Mouse (Mus musculus): ENCODE results near the gene Zcchc24.
A peak's percentile ranks its signal among the peaks of the same experiment; 100 is the strongest.

The Zcchc24 gene

DNA sequence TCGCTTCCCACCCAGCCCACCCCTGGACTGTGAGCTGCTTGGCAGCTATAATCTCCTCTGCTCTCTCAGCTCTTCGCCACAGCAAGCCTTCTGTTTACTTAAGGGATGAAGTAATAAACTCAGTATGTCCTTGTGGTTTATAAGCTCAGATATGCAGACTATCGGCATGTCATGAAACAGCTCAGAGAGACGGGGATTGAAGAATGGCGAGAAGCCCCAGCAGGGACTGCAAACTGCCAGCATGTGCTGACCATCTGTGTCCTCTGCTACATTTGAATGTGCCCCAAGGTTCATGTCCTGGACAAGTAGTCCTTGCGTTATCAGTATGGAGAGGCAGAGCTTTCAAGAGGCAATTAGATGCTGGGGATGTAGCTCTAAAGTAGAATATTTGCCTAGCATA lies 7.5 kb upstream of the Zcchc24 start:
- no peak for DNase-seq (ENCODE audit: low spot score)

DNA sequence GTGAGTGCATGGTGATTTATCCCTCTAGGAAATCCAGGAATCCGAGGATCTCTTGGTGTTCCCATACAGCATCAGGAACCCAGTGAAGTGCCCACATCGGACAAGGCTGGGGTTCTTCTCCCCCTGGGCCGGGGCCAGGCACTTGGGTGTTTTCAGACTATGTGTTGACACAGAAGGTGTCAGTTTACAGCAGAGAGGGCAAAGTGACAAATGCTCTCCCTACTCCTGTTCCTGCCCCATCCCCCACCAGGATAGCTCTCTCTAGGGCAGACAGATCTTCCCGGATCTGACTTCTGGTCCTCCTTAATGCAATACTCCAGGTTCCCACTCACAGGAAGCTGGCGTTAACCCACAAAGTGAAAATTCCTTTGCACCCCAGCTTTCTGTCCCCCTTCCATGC lies 5.3 kb upstream of the Zcchc24 start:
- no peak for DNase-seq (ENCODE audit: low spot score)

DNA sequence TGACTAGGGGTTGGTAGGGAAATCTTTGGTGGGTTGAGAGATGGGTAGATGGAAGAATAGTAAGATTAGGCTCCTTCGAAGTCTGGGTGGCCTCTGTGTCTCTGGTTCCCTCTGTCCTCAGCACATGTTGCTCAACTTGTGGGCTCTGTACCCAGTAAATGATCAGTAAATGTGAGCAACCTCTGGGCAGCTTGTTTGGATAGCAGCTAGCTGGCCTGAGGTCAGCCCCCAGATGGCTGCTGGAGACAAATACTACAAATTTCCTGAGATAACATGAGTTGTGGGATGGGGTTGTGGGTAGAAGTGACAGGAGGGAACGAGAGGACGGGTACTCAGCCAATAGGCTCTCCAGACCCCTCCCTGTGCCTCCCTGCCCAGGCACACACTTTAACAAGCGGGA lies 4.2 kb upstream of the Zcchc24 start:
- DNase-seq (ENCODE audit: low spot score), result no peak

DNA sequence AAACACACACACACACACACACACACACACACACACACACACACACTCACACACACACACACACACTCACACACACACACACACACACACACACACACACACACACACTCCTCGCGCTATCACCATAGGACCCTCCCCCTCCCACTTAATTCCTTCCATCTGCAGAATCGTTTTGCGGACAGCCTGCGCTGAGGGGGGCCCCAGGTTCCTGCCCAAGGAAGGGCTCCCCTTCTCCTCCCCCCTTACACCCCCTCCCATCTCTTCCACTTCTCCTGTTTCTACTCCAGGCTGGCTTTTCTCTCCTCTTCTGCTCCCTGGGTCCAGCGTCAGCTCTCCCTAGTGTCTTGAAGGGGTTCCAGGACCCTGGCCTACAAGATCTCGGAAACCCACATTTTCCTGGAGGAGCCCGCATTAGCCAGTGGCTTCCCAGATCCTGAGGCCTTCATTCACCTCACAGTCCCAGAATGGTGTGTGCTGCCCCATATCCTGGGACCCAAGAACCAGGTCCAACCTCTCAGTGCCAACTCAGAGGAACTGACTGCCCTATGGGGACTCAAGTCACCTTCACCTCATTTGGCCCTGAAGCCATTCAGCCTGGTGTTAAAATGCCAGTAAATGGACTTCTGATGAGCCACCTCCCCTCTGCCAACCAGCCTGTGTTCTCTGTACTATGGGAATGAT lies 927 bp upstream of the Zcchc24 start:
- DNase-seq (ENCODE audit: low spot score), result no peak

DNA sequence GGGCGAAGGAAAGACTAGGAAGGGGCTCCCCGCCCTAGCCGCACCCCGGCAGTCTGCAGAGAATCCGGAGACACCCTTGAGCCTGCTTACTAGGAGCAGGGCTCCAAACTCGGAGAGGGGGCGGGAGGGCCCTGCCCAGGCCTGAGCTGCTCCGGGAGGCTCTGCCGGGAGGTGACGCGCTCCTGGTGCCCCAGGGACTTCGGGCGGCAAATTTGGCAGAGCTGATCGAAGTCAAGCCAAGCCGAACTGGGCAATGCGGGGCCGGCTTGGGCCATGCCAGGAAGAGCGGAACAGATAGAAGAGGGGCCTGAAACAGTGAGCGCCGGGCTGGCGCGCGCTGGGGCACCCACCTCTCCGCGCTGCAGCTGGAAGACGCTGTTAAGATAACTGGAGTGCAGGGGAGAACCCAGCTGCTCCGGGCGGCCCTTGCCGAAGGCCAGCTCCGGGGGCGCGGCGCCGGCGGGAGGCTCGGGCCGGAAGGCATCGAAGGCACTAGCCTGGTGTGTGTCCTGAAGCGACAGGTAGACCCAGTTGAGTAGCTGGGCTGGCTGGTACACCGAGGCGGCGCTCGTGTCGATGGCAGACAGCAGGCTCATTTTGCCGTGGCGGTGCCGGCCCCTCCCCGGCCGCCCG lies 462 bp downstream of the Zcchc24 start:
- DNase-seq (ENCODE audit: low spot score), result peak; percentile 24

DNA sequence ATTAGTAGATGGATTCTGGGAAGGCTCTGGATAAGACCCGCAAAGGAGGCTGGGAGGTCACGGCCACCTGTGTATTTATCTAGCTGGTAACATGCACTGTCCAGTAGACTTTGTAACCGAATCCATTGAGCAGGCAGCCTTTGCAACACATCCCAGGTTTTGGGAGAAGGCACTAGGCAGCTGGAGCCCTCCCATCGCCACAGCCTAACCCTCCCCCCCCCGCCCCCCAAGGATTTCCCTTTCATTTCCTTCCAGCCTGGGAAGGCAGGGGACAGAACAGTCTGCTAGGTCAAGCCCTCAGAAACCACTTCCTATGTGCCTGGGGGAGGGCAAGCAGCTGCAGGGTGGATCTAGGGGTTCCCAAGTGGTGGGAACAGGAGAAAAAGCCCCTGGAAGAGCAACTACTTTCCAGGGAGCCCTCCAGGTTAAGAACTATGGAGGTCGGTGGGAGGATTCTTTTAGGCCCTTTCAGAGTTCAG lies 1.1 kb downstream of the Zcchc24 start:
- DNase-seq (ENCODE audit: low spot score), result no peak

DNA sequence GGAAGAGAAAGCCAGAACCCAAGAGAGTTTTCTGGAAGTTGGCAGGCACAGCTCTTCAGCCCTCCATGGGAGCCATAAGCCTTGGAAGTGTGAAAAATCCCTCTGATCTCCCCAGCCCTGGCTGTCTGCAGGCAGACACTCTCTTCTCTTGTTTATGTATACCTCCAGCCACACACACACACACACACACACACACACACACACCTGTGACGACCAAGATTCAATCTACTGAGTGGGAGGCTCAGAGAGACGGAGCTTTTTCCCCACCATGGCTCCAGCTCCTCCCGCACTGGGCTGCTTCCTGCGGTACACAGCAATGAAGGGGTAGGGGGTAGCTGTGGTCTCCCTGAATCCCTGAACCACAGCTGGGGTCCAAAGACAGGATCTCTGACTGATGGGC lies 2.4 kb downstream of the Zcchc24 start:
- DNase-seq (ENCODE audit: low spot score), result no peak

DNA sequence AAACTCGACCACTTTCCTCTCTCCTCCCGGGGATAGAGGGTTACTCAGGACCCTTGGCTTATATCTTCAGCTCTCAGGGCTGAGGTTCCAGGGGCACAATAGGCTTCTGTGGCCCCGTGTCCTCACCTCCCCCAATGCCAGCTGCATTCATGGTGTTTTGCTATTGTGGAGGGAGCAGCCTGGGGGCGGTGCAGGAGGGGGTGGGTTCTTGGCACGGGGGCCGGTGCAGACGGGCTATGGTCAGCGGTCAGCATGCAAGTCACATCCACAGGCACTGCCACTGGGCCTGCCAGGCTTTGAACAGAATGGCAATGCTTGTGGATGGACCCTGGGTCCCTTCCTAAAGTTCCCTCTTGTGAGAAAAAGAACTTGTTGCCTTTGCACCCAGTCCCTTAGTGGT lies 2.9 kb downstream of the Zcchc24 start:
- DNase-seq (ENCODE audit: low spot score), result no peak

DNA sequence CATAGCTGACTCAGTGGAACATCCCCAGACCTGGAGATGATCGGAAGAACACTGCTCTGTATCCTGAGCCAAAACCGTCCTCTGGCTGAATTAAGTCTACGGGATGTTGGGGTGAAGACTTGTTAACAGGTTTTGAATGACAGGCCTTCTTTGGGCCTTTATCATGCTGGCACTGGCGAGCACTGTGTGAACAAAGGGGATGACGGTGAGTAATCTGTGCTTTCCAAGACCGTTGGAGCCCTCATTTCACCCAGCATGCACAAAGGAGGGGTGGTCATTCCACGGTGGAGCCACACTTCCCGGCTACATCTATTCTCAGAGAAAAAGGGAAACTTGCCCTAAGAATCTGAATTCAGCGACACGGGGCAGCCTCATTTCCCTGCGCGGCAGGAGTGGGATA lies 3.7 kb downstream of the Zcchc24 start:
- DNase-seq (ENCODE audit: low spot score), result no peak

DNA sequence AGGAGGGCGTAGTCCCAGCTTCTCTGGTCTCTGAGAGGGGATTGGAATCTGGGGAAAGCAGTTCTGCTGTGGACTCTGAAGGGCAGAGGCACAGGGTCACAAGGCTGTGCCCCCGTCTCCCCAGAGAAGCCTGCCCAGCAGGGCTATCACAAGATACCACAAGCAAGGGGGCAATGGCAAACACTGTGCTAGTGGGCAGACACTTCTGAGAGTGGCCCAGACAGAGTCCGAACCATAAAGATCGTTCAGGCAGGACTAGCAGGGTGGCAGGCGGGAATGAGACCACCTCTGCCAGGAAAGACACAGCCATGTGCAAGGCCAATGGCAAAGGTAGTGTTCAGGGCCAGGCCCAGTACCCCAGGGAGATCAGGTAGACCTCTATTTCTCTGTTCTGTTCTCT lies 7.7 kb downstream of the Zcchc24 start:
- DNase-seq (ENCODE audit: low spot score), result no peak

DNA sequence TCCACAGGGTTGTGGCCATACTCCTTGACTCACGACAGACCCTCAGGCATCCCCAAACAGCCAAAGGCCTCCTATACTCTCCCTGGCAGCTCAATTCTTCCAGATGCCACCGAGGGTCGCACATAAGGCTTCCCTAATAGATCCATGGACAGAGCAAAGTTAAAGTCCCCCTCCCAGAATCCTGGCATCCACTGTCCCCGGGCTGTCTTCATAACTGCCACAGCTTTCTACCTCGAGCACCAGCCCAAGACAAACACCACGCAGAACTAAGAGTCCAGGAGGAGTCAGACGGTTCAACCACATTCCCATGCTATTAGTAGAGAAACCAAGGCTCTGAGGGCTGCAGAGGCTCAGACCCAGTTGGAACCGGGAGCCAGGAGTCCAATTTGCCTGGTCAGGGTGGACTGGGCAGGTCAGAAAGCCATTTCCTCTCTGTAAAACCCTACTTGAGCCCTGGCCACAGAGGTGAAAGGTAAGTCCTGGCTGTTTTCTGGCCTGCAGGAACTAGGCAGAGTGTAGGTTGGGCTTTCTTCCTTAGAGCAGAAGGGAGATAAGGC lies 8.8 kb downstream of the Zcchc24 start:
- no peak for DNase-seq (ENCODE audit: low spot score)

DNA sequence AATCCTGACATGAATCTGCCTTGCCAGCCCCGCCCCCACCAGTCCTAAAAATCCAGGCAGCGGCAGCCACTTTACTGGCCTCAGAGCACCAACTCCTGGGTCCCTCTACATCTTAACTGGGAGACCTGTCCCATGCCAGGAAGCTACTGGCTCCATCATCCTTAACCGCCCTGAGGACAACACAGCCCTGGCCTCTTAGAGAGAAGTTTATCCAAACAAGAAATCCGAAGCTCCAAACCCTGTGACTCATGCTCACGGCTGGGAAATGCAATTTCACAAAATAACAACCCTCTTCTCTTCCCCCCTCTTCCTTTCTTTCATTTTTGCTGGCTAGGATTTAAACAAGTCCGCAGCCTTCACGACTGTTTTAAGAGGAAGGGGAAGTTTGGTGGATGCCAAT lies 9.3 kb downstream of the Zcchc24 start:
- DNase-seq (ENCODE audit: low spot score), result no peak

DNA sequence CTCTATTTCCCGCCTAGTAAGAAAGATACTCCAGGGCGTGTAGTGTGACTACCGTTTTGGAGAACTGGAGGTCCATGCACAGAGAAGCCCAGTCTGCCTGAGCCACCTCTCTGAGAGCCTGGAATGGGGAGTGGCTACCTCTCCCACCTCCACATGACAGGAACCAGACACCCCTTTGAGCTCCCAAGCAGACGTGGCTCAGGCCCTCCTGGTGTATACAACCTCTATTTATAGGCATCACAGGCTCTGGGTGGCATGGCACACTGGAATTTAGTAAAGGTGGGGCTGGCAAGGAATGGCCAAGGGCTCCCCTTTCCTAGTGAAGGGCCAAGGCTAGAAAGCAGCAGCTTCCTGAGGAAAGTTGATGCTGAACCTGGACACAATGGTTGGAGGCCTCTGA lies 10.9 kb downstream of the Zcchc24 start:
- DNase-seq (ENCODE audit: low spot score), result no peak

DNA sequence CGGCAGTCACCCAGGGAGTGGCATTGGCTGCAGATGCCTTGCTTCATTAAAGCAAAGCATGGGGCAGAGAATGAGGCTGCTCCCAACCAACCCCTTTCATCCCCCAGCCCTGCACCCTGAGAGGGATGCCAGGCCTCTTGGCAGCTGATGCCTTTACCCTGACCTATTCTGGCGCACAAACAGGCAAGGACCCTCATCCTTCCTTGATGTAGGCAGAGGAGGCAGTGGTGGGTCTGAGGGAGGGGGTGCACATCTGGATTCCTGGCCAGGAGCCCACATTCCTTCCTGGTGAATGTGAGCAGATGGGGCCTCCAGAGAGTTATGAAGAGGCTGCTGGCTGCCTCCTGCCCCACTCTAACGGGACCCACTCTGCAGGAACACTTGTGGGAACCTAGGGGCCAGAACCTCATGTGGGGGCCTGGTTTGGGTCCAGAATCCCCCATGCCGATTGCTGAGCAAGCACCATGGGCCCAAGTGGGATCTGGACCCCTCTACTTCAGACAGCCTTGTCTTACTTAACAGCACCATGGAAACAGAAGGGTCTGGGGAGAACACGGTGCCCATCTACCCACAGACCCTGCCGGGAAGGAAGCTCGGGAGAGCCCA lies 12.4 kb downstream of the Zcchc24 start:
- DNase-seq (ENCODE audit: low spot score), result no peak

DNA sequence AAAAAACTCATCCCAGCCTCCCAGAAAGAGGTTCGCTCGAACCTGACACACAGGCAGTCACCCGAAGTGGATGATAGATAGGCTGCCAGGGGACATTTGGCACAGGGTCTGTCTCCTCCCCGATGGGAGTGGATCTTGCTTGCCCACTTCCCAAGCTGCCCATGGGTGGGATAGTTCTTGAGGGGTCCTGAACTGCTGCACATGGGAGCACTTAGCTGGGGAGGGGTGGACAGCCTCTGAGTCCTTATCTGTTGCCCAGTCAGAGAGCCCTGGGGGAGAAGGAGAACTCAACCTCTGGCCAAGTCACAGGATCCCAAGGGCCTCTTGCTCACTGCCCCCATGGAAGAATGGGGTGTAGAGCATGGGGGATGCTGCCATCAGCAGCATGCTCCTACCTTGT lies 13.3 kb downstream of the Zcchc24 start:
- no peak for DNase-seq (ENCODE audit: low spot score)

DNA sequence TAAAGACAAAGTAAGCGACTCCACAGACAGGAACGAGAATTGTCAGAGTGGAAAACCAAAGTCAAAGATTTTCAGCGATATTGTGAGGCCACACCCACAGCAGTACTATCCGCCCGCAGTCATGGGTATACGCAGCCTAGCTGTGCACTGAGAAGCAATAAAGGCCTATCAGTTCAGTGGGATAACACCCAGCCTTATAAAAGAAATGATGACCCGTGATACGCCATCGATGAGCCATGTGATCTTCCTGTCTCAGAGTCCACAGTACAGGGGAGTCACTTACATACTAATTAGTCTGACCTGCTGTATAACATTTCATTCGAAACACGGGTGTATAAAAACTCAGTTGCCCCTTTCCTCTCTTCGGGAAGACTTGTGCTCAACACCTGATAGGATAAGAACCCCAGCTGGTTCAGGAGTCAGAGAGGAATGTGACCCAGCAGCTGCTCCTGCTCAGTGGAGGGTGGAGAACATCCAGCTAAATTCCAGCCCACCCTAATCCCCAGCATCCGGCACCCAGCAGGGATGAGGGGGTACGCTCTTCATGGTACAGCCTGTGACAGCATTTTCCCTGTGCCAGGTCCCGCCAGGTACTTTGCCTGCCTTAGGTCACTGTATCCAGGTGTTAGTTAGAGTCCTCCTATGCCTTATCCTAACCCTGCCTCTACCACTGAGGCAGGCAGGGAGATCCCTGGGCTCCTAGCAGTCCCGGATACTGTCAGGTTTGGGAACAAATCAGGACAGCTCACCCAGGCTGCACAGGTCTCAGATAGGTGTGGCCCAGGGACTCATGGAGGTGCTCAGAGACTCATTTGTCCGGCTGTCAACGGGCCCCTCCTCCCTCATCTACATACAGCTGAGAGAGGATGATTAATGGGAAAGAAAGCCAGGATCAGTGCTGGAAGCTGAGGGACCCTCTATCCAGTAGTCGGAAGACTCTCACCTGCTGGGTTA lies 14.0 kb downstream of the Zcchc24 start:
- no peak for DNase-seq (ENCODE audit: low spot score)

DNA sequence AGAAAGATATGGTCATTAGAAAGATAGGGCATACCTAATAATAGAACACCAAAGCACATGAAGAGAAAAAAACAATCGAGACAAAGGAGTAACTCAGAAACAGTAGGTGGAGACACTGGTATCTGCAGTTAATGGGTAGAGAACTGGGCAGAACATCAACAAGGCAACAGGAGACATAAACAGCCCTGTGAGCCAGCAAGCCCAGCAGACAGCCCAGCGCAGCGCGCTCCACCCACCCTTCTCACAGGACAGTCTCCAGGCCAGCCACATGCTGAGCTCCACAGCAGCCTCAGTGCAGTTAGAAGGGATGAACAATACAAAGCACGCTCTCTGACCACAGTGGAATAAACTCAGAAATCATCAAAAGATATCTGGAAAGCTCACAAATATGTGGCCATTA lies 15.8 kb downstream of the Zcchc24 start:
- DNase-seq (ENCODE audit: low spot score), result no peak

DNA sequence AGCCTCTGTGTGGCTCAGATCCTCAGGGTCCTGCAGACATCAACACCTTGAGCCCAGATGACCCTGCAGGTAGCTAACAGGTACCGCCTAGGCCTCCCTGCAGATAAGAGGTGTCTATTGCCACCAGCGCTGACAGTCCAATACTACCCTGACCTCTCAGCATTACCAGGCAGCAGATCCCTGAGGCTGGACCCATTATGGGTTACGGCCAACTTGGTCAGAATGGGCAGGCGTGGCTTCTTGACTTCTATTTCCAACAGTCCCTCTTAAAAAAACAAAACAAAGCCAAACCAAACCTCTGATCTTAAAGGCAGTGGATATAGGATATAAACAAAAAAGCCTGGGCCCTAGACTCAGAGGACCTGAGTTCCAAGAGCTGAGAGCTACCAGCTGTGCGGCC lies 17.8 kb downstream of the Zcchc24 start:
- DNase-seq (ENCODE audit: low spot score), result no peak

DNA sequence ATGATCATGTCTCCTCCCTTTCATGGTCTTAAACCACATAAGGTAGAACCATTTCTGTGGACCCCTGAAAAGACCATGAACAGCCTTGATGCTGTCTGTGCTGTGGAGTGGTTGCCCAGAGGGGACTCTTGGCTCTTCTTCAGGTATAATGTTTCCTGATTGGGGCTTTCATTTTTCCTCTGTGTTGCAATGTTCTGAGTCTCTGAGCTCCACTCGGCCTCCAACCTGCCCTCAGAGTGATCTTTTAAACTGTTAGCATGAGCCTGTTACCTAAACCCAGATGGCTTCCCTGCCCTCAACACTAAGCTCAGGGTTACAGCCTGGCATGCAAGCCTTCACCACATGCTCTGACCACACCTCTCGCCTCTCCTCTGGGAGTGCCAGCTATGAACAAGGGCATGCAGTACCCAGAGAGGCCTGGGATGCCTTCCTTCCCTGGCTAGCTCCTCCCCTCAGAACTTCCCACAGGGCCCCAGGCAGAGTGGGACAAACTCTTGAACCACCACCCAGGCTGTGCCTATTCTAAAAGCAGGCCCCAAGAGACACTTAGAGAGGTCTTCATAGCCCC lies 18.3 kb downstream of the Zcchc24 start:
- no peak for DNase-seq (ENCODE audit: low spot score)

DNA sequence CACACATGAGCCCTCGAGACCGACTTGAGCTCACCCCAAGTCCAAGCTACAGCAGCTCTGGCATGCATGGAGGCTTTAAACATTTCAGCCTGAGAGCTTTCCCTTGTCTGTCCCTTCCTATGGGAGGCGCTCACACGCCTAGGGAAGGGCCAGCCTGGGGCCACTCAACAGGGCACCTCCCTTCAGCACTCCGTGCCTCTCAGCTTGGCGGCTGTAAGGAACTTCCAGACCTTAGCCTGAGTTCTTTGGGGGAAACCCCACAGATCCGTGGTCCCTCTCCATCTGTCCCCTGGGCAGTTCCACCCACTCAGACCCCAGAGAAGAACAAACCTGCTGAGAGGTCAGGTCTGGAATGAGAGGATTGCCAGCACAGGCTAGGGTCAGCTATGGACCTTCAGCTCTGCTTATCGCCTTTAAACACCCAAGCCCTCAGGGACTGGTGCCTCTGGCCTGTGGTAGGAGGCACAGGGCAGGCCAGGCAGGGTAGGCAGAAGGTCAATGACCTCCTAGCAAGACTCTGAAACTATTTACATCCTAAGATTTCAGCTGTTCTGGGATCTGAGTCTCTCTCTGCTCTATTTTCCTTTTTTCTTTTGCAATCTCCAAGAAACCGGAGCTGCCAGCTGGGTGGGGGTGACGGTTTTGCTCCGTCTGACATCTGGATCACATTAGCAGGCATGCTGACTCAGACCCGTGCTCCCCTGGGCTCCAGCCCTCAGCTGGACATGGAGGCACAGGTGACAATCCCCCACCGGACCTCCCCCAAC lies 19.5 kb downstream of the Zcchc24 start:
- DNase-seq (ENCODE audit: low spot score), result no peak

Data from c-Kit-positive CD71-positive TER-119-positive erythroid progenitor cells, embryonic 14.5 days (primary cell).